Mouse (Mus musculus) heart, postnatal 0 days (tissue): ENCODE measurements around the gene Tekt1.

Source experiments
- CTCF ChIP-seq: IDR thresholded peaks from 2 replicates; pipeline ENCODE4 v1.5.1; 2016; ENCODE audit warnings: antibody characterized with exemption, control low read depth, low read depth
- EP300 ChIP-seq: IDR thresholded peaks from 2 replicates; pipeline ENCODE4 v1.6.1; 2016; ENCODE audit warnings: antibody characterized with exemption, low read depth

DNA sequence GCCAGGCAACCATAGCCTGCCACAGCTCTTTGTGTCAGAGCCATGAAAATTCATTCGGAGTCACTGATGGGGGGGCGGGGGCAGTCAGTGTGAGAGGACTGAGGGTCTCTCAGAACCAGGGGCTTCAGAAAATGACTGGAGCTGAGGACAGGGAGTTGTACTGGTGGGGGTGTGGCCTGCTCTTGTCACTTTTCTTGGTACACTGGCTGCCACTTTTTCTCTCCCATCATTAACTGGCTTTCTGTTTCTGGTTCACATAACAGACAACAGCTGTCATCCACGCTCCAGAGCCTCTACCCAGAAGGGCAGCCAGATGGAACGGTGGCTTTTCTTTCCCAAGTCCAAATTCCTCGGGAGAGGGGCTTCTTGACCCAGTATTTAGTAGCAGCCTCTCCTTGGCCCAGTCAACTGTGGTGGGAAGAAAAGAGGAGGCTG, 23.8 kb downstream of the Tekt1 start:
- TF ChIP-seq CTCF (no peak), EP300 (no peak)
